Mouse (Mus musculus) liver, adult (tissue): ENCODE results near the gene Mroh3.
A peak's percentile ranks its signal among the peaks of the same experiment; 100 is the strongest.

Experiments used
- GATA4 ChIP-seq: IDR thresholded peaks from 2 replicates; pipeline ENCODE4 v1.6.1; 2014; ENCODE audit warnings: mild to moderate bottlenecking, low read length; ENCODE audit not compliant: insufficient replicate concordance

Mroh3 gene

DNA sequence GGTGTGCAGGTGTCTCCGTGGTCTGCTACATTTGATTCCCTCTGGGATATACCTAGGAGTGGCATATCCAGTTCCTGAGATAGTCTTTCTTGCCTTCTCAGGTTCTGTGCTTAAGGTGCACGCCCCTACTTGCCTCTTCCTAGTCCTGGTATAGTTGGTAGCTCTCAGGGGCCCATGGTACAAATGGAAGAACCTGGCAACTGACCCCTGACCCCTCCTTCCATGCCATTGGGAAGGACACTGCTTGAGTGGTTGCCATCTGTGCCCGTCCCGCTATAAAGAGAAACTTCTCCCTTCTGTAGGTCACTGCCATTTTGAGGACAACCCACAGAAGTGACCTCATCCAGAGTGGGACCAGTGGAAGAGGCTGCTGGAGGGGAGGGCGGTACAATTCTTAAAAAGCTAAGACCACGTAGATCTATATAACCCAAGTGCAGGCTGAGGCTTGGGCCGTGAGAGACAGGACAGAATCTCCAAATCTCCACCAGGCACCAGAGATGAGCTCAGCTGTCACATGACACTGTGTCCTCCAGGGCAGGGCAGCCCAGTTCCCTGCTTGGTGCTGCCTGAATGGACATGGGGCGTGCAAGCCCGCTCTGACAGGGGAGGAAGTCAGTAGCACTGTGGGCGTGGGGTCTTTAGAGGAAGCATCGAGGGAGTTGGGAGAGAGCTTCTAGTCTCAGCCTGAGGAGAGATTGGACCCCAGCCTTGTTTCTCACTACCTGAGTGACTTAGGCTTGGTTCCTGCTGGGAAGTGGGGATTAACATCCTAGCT is 71.3 kb downstream of the Mroh3 start:
- no peak for TF ChIP-seq GATA4

DNA sequence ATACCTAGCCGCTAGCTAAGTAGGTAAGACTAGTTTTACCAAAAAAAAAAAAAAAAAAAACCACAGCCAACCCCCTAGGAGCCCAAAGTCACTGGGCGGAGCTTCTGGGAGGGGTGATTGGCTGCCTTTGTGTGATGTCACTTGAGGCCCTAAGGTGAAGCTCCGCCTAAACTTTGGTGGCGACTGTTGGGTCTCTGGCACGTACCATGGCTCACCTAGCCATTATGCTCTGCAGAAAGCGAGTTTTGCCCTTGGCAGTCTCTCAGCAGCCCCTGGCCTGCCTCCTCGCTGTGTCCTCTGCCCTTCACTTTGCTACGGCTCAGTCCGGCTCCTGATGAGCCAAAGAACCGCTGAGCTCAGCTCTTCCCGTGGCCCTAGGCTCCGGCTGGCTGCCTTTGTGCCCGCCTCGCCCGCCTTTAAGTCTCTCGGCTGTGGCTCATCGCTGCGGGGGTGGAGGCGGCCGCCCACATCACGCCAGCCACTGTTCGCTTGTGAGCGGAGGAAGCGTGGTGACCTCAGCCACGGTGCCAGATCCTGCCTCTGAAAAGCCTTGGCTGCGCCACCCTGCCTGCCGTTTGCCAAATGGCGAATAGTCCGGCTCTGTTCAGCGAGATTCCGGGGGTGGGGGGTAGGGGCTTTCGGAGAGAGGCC is 72.5 kb downstream of the Mroh3 start:
- TF ChIP-seq GATA4 = no peak

DNA sequence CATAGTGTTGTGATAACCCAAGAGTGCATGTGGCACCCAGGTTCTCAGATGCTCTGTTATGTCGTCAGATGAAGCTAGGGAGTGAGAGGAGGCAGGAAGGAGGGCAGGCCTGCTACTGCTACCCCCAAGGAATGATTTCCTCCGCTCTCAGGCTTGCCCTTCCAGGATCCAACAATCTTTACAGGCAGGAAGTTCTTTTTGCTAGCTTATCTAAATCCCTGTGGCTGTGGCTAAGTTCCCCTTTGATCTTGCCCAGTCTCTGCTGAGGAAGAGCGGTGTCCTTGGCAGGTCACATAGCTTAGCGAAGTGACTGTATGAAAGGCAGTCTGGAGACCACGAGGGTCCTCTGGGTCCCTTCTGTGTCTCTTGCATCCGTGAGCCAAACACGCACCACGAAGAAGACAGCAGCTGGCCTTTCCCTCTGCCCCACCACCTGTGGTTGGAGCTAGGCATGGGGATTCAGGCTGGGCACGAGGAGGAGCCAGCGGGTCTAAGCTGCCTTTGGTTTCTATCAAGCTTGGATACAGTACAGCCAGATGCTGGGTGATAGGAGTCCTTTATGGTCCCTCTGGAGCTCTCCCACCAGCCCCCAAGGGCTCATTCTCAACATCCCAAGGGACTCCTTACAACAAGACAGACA is 74.3 kb downstream of the Mroh3 start:
- peak; percentile 56; the same call in 1 of the 2 replicates for TF ChIP-seq GATA4

DNA sequence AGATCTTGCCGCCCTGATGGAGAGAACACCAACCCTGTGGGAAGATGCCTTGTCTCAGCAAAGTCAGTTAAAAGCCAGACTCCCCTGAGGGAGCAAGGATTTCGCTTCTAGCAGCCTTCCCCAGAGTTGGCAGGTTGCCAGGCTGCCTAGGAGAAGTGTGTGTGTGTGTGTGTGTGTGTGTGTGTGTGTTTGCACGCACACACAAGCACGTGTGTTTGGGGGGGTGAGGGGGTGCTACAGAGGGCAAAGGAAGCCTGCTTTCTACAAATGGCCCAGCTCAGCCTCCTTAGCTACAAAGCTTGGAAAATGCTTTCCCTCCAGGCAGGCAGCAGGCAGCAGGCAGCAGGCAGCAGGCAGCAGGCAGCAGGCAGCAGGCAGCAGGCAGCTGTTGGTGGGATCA is 75.1 kb downstream of the Mroh3 start:
- no peak for TF ChIP-seq GATA4

DNA sequence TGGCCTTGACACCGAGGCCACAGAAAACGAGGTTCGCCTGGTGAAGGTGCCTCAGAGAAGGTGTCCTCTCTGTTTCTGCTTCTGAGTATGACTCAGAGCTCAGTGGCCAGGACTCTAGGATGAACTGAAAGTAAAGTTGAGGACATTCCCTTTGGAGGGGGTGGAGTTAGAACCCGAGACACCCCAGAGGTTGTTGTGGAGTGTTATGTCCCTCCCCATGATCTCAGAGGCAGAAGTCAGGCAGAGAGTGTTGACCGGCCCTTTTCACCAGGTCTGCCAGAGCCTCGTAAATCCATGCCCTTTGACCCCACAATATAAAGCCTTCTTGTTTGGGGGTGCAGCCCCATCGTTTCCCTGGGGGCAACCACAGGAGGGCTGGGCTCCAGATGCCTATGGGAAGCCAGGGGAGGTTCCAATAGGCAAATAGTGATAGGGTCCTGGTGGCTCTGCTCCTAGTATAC is 75.5 kb downstream of the Mroh3 start:
- no peak for TF ChIP-seq GATA4

DNA sequence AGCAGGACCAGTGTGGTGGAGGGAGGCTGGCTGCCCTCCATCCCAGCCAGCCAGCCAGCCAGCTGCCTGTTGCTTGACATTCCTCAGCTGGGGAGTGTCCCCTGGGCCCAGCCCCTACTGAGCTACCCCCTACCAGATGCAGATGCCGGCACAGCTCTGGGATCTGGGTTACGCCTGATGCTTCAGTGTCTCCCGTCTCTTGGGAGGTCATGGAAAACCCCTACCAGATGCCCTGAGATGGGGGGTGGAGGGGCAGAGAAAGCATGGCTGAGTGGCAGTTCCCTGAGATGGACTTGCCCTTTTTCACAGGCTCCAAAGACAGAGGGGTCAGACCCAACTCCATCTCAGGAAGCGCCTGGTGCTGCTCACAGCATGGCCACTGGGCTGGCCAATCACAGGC is 76.1 kb downstream of the Mroh3 start:
- no peak for TF ChIP-seq GATA4

DNA sequence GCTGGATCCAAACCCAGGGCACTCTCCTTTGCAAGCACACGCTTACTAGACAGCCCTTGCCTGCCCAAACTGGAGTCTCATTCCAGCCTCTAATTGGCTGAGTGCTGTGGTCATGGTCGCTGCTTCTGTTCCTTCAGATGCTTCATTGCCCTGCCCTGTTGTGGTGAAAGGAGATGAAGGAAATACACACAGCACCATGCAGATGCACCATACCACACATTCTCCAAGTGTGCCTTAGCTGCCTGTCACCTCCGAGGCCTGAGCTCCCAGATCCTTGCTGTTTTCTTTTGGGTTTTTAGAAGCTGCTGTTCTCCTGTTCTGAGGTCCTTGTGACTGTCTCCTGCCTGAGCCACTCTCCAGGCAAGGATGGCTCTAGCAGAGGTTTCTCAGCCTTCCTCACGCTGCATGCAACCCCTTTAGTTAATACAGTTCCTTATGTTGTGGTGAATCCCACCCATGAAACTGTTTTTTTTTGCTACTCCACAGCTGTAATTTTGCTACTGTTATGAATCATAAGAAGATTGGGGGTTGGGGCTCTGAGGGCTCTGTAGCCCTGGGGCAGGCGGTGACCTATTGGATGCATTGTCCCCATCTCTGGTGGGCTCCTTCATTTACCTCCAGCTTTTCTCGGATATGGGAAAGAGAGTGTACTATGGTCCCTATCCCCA is 76.7 kb downstream of the Mroh3 start:
- no peak for TF ChIP-seq GATA4

DNA sequence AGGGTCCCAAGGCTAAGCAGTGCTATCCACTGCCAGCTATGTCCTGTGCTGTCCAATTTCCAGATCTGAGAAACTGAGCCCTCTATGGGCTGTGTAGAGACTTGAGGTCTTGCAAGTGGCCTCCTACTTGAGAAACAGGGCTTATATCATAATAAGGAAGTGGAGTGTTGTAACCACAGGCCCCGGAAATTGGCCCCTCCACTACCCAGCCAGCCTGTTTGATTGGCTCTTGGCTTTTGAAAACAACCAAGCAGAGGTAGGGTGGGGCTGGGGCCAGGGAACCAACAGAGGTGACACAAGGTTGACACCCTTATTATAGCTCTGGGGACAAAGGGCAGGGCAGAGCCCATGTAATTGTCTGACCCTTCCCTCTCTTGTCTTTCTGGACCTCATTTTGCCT is 77.6 kb downstream of the Mroh3 start:
- TF ChIP-seq GATA4 = no peak

DNA sequence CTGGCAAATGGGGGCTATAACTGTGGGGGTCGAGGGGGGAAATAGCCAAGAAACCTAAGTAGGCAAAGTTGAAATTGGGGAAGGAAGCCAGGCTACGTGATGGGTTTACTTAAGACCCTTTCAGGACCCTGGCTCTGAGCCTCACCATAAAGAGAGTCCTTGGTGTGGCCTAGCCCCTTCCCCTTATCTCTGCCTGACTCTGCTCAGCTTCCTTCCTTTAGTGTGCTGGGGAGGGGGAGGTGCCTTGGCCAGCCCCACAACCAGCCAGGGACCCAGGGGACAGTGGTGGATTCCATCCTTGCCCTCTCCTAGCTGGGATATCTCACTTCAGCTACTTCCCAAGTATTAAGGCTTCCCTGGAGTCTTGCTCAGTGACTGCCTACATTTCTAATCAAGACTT is 78.1 kb downstream of the Mroh3 start:
- no peak for TF ChIP-seq GATA4

DNA sequence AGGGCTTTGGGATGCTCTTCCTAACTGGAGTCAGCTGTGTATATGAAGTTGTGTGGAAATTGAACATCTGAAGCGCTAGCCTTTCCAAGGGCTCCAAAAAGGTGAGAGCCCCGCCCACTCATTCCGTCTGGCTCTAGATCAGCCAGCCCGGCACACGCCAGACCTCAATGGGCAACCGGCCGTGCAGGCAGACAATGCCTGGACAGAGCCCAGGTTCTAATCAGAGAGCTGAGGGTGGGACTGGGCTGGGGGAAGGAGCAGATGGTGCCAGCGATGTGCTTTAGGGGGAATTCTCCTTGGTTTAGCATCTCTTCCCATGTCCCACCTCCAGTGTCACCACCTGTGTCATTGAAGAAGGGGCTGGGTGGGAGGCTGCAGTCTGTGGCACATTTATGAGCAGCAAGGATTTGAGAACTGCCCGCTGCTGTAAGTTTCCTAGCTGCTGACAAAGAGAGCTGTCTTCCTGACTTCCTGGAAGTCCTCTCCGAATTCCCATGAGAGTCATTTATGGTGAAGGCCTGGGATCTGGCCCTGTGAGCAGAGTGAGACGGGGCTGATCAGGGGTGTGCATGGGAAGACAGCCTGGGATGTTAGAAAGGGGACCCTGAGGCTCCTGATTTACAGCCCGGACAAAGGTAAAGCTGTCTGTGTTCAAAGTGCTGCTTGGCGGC is 78.9 kb downstream of the Mroh3 start:
- no peak for TF ChIP-seq GATA4

DNA sequence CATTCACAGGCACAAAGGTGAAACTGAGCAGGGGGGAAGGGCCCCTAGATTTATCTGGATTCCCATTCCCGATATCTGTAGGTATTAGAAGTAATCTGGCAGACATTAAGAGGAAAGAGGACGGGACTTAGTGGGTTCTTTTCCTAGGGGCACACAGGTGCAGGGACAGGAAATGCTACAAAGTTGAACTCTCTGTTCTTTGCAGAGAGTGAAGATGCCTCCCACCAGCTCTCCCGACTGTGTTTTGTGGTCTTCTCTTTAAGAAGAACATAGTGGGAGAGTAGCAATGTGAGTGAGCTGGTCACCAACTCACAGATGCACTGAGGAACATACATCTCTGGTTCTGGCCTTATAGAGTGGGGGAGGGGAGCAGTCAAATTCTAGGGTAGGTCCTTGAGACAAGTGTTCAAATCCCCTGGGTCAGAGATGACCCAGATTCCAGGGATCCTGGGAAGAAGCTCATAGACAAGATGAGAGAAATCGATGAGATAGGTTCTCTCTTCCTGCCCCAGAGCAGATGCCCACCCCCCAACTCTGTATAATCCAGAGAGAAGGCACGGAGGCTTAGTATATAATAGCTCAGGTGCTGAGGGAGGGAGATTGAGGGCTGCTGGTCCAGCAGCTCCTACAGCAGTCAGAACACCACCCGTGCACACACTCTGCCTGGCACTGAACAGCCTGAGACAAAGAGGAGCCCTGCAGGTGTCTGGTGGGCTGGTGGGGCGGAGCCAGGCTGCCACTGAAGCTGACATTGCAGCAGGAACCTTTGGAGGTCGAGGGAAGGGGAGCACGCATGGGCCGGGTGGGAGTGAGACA is 80.0 kb downstream of the Mroh3 start:
- TF ChIP-seq GATA4 = no peak
